Mouse (Mus musculus): ENCODE measurements at regions not wholly inside any gene's neighbourhood (a gene's known extent, or its start where the extent isn't known, plus 50 kb on each side); places are given as distances from the start of the nearest gene placed in this dataset.
"Not testable (repeated sequence)": the region's sequence is repeated elsewhere in the genome, so short reads cannot be mapped to it uniquely, and the experiment has no call there.

GRCm38 (mm10) chr10:15046285-15046684, 328.3 kb upstream of the Gje1 start:
- Histone ChIP-seq H3K27me3 (ENCODE audit: insufficient read depth, low read length) (no peaks in the 10 kb centered on the region), H3K9me3 (ENCODE audit: low read length) (no peaks in the 10 kb centered on the region), H3K4me1 (replicated peaks; ENCODE audit: low read depth, low read length) (no peaks in the 10 kb centered on the region), H3K36me3 (ENCODE audit: insufficient read depth, low read length) (no peaks in the 10 kb centered on the region), H3K4me3 (replicated peaks; ENCODE audit: low read length) (no peak overlapping the region)
- TF ChIP-seq POU5F1 (IDR thresholded peaks at IDR 0.05; ENCODE audit: borderline replicate concordance, low read length): no peak
- no peak for TF ChIP-seq CTCF (conservative IDR thresholded peaks at IDR 0.05; ENCODE audit: low read length)
- TF ChIP-seq NANOG (IDR thresholded peaks at IDR 0.05; ENCODE audit: borderline replicate concordance, low read length): no peak

DNA sequence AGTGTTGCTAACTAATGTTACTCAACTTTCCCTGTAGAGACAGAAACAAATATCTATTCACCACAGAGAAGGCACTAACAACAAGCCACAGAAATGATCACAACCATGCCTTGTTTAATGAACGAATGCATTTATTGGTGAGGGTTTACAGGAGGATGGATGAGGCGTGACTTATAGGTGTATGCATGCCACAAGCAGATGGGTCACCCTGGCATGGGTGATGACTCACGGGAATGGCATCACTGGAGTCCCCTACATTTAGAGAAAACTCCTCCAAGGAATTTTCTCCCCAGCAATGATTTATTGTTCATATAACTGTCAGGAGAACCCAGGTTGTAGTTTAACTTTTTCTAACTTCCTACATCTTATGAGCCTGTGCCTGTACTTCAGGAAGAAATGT, 319.6 kb upstream of the Gje1 start:
- H3K9me3 ChIP-seq (ENCODE audit: low read length): no peaks in the 10 kb centered on the region
- H3K27me3 ChIP-seq (ENCODE audit: insufficient read depth, low read length): no peaks in the 10 kb centered on the region
- H3K36me3 ChIP-seq (ENCODE audit: insufficient read depth, low read length): no peaks in the 10 kb centered on the region
- no peaks in the 10 kb centered on the region for H3K4me1 ChIP-seq (replicated peaks; ENCODE audit: low read depth, low read length)
- no peak overlapping the region for H3K4me3 ChIP-seq (replicated peaks; ENCODE audit: low read length)
- TF ChIP-seq NANOG (IDR thresholded peaks at IDR 0.05; ENCODE audit: borderline replicate concordance, low read length): no peak
- TF ChIP-seq POU5F1 (IDR thresholded peaks at IDR 0.05; ENCODE audit: borderline replicate concordance, low read length): no peak
- TF ChIP-seq CTCF (conservative IDR thresholded peaks at IDR 0.05; ENCODE audit: low read length): no peak

DNA sequence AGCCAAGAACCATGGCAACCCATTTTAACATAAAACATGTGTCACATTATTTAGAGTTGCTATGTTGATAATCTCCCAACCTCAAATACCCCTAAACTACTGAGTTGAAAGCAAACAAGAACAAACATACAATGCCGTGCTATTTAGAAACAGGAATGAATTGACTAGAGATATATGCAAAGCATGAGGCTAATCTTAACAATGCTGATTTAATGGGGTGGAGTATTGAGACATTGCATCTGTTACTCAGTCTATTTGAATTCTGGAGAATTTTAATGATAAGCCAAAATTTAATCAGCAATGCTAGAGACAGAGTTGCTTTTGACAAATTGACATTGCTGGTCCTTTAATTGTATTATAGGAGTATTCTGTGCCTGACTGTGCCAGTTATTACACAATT, 313.5 kb upstream of the Gje1 start:
- Histone ChIP-seq H3K36me3 (ENCODE audit: insufficient read depth, low read length) (no peaks in the 10 kb centered on the region), H3K4me3 (replicated peaks; ENCODE audit: low read length) (no peak overlapping the region), H3K27me3 (ENCODE audit: insufficient read depth, low read length) (no peaks in the 10 kb centered on the region), H3K9me3 (ENCODE audit: low read length) (no peaks in the 10 kb centered on the region), H3K4me1 (replicated peaks; ENCODE audit: low read depth, low read length) (no peaks in the 10 kb centered on the region)
- no peak for TF ChIP-seq POU5F1 (IDR thresholded peaks at IDR 0.05; ENCODE audit: borderline replicate concordance, low read length)
- no peak for TF ChIP-seq NANOG (IDR thresholded peaks at IDR 0.05; ENCODE audit: borderline replicate concordance, low read length)

GRCm38 (mm10) chr10:15029151-15029550, 311.1 kb upstream of the Gje1 start:
- no peak overlapping the region for H3K4me3 ChIP-seq (replicated peaks; ENCODE audit: low read length)
- no peaks in the 10 kb centered on the region for H3K27me3 ChIP-seq (ENCODE audit: insufficient read depth, low read length)
- TF ChIP-seq POU5F1 (IDR thresholded peaks at IDR 0.05; ENCODE audit: borderline replicate concordance, low read length) (no peak), CTCF (conservative IDR thresholded peaks at IDR 0.05; ENCODE audit: low read length) (no peak), NANOG (IDR thresholded peaks at IDR 0.05; ENCODE audit: borderline replicate concordance, low read length) (no peak)
- no peaks in the 10 kb centered on the region for H3K9me3 ChIP-seq (ENCODE audit: low read length)
- H3K4me1 ChIP-seq (replicated peaks; ENCODE audit: low read depth, low read length): no peaks in the 10 kb centered on the region
- H3K36me3 ChIP-seq (ENCODE audit: insufficient read depth, low read length): no peaks in the 10 kb centered on the region

GRCm38 (mm10) chr10:15013919-15014318, 295.9 kb upstream of the Gje1 start:
- H3K4me1 ChIP-seq (replicated peaks; ENCODE audit: low read depth, low read length): no peaks in the 10 kb centered on the region
- no peaks in the 10 kb centered on the region for H3K36me3 ChIP-seq (ENCODE audit: insufficient read depth, low read length)
- TF ChIP-seq NANOG (IDR thresholded peaks at IDR 0.05; ENCODE audit: borderline replicate concordance, low read length) (no peak), POU5F1 (IDR thresholded peaks at IDR 0.05; ENCODE audit: borderline replicate concordance, low read length) (no peak), CTCF (conservative IDR thresholded peaks at IDR 0.05; ENCODE audit: low read length) (no peak)
- H3K9me3 ChIP-seq (ENCODE audit: low read length): peaks cover 18% of the 10 kb centered on the region
- no peak overlapping the region for H3K4me3 ChIP-seq (replicated peaks; ENCODE audit: low read length)
- H3K27me3 ChIP-seq (ENCODE audit: insufficient read depth, low read length): no peaks in the 10 kb centered on the region

- Histone ChIP-seq H3K27me3 (ENCODE audit: insufficient read depth, low read length) (no peaks in the 10 kb centered on the region), H3K4me3 (replicated peaks; ENCODE audit: low read length) (no peak overlapping the region), H3K9me3 (ENCODE audit: low read length) (no peaks in the 10 kb centered on the region), H3K4me1 (replicated peaks; ENCODE audit: low read depth, low read length) (no peaks in the 10 kb centered on the region), H3K36me3 (ENCODE audit: insufficient read depth, low read length) (no peaks in the 10 kb centered on the region)
- TF ChIP-seq NANOG (IDR thresholded peaks at IDR 0.05; ENCODE audit: borderline replicate concordance, low read length): no peak
- no peak for TF ChIP-seq POU5F1 (IDR thresholded peaks at IDR 0.05; ENCODE audit: borderline replicate concordance, low read length)
- no peak for TF ChIP-seq CTCF (conservative IDR thresholded peaks at IDR 0.05; ENCODE audit: low read length)
Observed at GRCm38 (mm10) chr10:14996374-14996773, 278.4 kb upstream of the Gje1 start.

DNA sequence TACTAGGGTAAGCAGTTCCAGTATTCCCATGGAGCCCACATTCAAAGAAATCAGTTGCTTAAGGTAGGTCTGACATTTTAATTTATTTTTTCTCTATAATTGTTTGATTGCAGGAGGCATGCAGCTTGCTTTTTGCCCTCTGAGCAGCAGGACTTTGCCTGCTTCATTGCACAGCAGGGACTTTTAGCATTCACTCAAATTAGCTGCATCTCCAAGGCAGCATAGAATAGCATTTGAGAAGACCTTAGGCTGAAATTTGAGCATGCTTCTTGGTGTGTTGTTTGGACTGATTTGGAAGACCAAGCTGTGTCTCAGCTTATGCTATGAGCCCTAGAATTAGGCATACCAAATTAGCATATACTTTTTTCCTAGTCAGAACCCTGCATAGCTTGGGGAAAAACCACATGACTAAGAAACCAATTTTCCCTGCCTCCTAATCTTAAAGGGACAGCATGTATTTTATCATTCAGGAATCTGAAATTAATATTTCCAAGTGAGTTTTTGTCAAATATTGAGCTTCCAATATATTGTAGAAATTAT, 271.7 kb upstream of the Gje1 start:
- Histone ChIP-seq H3K4me1 (replicated peaks; ENCODE audit: low read depth, low read length) (peaks cover 31% of the 10 kb centered on the region), H3K36me3 (ENCODE audit: insufficient read depth, low read length) (peaks cover 5% of the 10 kb centered on the region; the same call in 1 of the 2 replicates), H3K4me3 (replicated peaks; ENCODE audit: low read length) (no peak overlapping the region), H3K9me3 (ENCODE audit: low read length) (peaks cover 8% of the 10 kb centered on the region), H3K27me3 (ENCODE audit: insufficient read depth, low read length) (no peaks in the 10 kb centered on the region)
- TF ChIP-seq POU5F1 (IDR thresholded peaks at IDR 0.05; ENCODE audit: borderline replicate concordance, low read length) (no peak), NANOG (IDR thresholded peaks at IDR 0.05; ENCODE audit: borderline replicate concordance, low read length) (no peak), CTCF (conservative IDR thresholded peaks at IDR 0.05; ENCODE audit: low read length) (no peak)

DNA sequence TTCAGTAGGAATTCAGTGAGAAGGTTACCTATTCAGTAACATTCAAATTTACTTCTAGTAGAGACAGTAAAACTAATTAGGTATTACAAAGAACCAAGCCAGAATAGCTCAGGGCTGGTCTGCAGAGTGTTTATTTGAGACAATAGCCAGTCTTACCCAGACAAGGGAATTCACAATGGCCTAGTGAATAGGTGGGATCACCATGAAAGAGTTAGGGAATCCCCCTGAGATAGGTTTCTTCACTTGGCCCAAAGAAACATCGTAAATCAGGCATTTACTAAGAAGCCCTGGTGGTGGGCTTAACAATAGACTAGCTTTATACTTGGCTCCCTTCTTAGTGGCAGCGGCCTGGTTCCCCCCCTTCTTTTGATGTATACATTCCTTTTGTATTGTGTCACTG, 268.6 kb upstream of the Gje1 start:
- not testable (repeated sequence) for H3K36me3 ChIP-seq (ENCODE audit: insufficient read depth, low read length); H3K4me3 ChIP-seq (replicated peaks; ENCODE audit: low read length); H3K27me3 ChIP-seq (ENCODE audit: insufficient read depth, low read length)
- Histone ChIP-seq H3K9me3 (ENCODE audit: low read length) (peaks cover 21% of the 10 kb centered on the region), H3K4me1 (replicated peaks; ENCODE audit: low read depth, low read length) (peaks cover 31% of the 10 kb centered on the region)
- peak; percentile 84; the same call in 1 of the 2 replicates for TF ChIP-seq NANOG (IDR thresholded peaks at IDR 0.05; ENCODE audit: borderline replicate concordance, low read length)

- no peaks in the 10 kb centered on the region for H3K27me3 ChIP-seq (ENCODE audit: insufficient read depth, low read length)
- H3K4me1 ChIP-seq (replicated peaks; ENCODE audit: low read depth, low read length): no peaks in the 10 kb centered on the region
- H3K36me3 ChIP-seq (ENCODE audit: insufficient read depth, low read length): no peaks in the 10 kb centered on the region
- no peak overlapping the region for H3K4me3 ChIP-seq (replicated peaks; ENCODE audit: low read length)
- H3K9me3 ChIP-seq (ENCODE audit: low read length): no peaks in the 10 kb centered on the region
- TF ChIP-seq NANOG (IDR thresholded peaks at IDR 0.05; ENCODE audit: borderline replicate concordance, low read length): no peak
- TF ChIP-seq POU5F1 (IDR thresholded peaks at IDR 0.05; ENCODE audit: borderline replicate concordance, low read length): no peak
- no peak for TF ChIP-seq CTCF (conservative IDR thresholded peaks at IDR 0.05; ENCODE audit: low read length)
Observed at GRCm38 (mm10) chr10:14978093-14978755, 260.2 kb upstream of the Gje1 start.

Measured in E14TG2a.4 (cell line).